Mouse (Mus musculus): ENCODE data around the gene Ccdc181.

DNA sequence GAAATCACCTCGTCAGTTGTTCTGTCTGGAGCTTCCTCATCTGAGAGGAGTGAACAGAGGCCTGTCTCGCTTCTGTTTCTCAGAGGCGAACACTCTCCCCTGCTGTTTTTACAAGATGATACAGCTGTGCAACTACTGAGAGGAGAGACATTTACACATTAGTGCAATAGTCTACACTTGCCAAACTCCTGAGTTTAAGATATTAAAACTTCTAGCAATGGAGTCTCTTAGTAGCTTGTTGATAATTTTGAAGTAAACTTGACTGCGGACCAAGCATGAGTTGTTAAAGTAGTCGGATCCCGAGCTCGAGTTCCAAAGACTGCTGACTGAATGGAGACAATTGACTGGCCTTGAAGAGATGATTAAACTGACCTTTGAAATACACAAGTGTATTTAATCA lies 52.4 kb downstream of the Ccdc181 start:
- TF ChIP-seq TAL1 (IDR thresholded peaks at IDR 0.05; ENCODE audit: low read length), result no peak
- TF ChIP-seq GATA1 (IDR thresholded peaks at IDR 0.05; ENCODE audit: low read length), result no peak

All from erythroblast, embryonic 14.5 days (primary cell).